ENCODE assay signal across 15 mouse cellular contexts in the genomic region with DNA sequence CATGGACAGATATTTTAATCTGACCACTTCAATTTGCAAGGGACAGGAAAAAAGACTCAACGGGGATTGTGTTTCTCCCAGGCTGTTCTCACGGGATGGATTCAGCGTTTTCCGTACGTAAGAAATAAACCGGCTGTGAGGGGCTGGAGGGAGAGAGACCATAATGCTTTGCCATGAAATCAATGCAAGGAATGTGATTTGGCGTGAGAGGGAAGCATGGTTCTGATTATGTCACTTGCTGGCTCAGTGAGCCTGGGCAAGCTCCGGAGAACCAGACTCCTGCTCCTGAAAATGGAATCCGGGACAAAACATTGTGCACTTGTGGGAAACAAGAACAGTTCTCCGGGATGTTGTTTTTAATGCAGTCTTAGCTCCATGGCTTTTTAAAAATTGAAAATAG.
DNase-seq lines count a peak whose midpoint lies in the region; ATAC-seq and TF ChIP-seq lines count a peak whose summit lies in the region.
"Had no signal": no experiment of that assay in that cellular context is flagged by ENCODE, and none has a peak within 500 bp of the region (broad histone marks: within the 10 kb centered on the region; RNA-seq: fewer than 3 reads in every experiment).

No protein-coding gene starts in this region.

- no peaks in the 10 kb centered on the region for H3K36me3 ChIP-seq in heart, embryonic 13.5 days
- H3K36me3 ChIP-seq in lung, embryonic 14.5 days (ENCODE audit: insufficient read depth), result no peaks in the 10 kb centered on the region
- H3K36me3 ChIP-seq in embryonic facial prominence, embryonic 13.5 days, result no peaks in the 10 kb centered on the region
- no peaks in the 10 kb centered on the region for H3K36me3 ChIP-seq in limb, embryonic 12.5 days

- H3K9ac ChIP-seq in heart, embryonic 13.5 days, result peak overlapping the region; percentile 24
- no peak overlapping the region for H3K9ac ChIP-seq in lung, embryonic 14.5 days
- 0 out of 2 replicates have a peak overlapping the region, but pooled peaks have one; percentile 32 for H3K9ac ChIP-seq in embryonic facial prominence, embryonic 13.5 days
- H3K9ac ChIP-seq in limb, embryonic 12.5 days (replicated peaks), result no peak overlapping the region

- TF ChIP-seq CTCF in lung, embryonic 14.5 days (IDR thresholded peaks at IDR 0.05; ENCODE audit: low read depth), result no peak

- H3K4me3 ChIP-seq in heart, embryonic 13.5 days, result no peak overlapping the region
- H3K4me3 ChIP-seq in lung, embryonic 14.5 days (ENCODE audit: low read depth, low read length), result no peak overlapping the region
- H3K4me3 ChIP-seq in embryonic facial prominence, embryonic 13.5 days, result peak overlapping the region; percentile 13
- H3K4me3 ChIP-seq in limb, embryonic 12.5 days (replicated peaks), result no peak overlapping the region
- H3K4me3 ChIP-seq: myocyte had no signal

- H3K9me3 ChIP-seq in heart, embryonic 13.5 days, result no peaks in the 10 kb centered on the region
- H3K9me3 ChIP-seq in lung, embryonic 14.5 days (ENCODE audit: low read depth, low read length), result no peaks in the 10 kb centered on the region
- no peaks in the 10 kb centered on the region for H3K9me3 ChIP-seq in embryonic facial prominence, embryonic 13.5 days
- H3K9me3 ChIP-seq in limb, embryonic 12.5 days, result no peaks in the 10 kb centered on the region

- H3K4me1 ChIP-seq in heart, embryonic 13.5 days, result peaks cover 16% of the 10 kb centered on the region
- no peaks in the 10 kb centered on the region for H3K4me1 ChIP-seq in lung, embryonic 14.5 days (ENCODE audit: insufficient read depth)
- H3K4me1 ChIP-seq in embryonic facial prominence, embryonic 13.5 days, result peaks cover 20% of the 10 kb centered on the region
- 0 out of 2 replicates have a peak, but pooled peaks cover 5% of the 10 kb centered on the region for H3K4me1 ChIP-seq in limb, embryonic 12.5 days (replicated peaks)

- H3K27ac ChIP-seq in heart, embryonic 13.5 days (replicated peaks), result peak overlapping the region; percentile 58
- no peak overlapping the region for H3K27ac ChIP-seq in lung, embryonic 14.5 days (ENCODE audit: low read depth)
- H3K27ac ChIP-seq in embryonic facial prominence, embryonic 13.5 days, result peak overlapping the region; percentile 81
- peak overlapping the region; percentile 62 for H3K27ac ChIP-seq in limb, embryonic 12.5 days
- H3K27ac ChIP-seq: stomach, postnatal 0 days had no signal

- peak overlapping the region; percentile 32 for H3K4me2 ChIP-seq in heart, embryonic 13.5 days
- H3K4me2 ChIP-seq in lung, embryonic 14.5 days, result no peak overlapping the region
- peak overlapping the region; percentile 51 for H3K4me2 ChIP-seq in embryonic facial prominence, embryonic 13.5 days
- peak overlapping the region; percentile 22; the same call in 1 of the 2 replicates for H3K4me2 ChIP-seq in limb, embryonic 12.5 days

- no peaks in the 10 kb centered on the region for H3K27me3 ChIP-seq in heart, embryonic 13.5 days (replicated peaks)
- H3K27me3 ChIP-seq in lung, embryonic 14.5 days (ENCODE audit: insufficient read depth, low read length), result no peaks in the 10 kb centered on the region
- H3K27me3 ChIP-seq in embryonic facial prominence, embryonic 13.5 days, result no peaks in the 10 kb centered on the region
- H3K27me3 ChIP-seq in limb, embryonic 12.5 days, result no peaks in the 10 kb centered on the region

- DNase-seq in heart, adult 9 months (ENCODE audit: low spot score in 2 of 2), result no peak
- DNase-seq in lung, embryonic 14.5 days, result peak; percentile 28
- no peak for DNase-seq in lung, postnatal 36 days
- DNase-seq in liver, result no peak
- DNase-seq in adrenal gland, adult 2 months, result no peak
- DNase-seq: cerebellum, adult 18-20 months; kidney, adult 8-10 months; layer of hippocampus, postnatal 36 days; lung, adult 2 months; thymus, postnatal 36 days had no signal

- ATAC-seq in heart, embryonic 13.5 days (ENCODE audit: extremely low read depth, insufficient number of reproducible peaks, low FRiP score, low TSS enrichment), result no peak
- ATAC-seq in lung, embryonic 14.5 days (ENCODE audit: insufficient read depth), result no peak
- ATAC-seq in embryonic facial prominence, embryonic 13.5 days (ENCODE audit: insufficient number of reproducible peaks, insufficient read depth, low FRiP score, low TSS enrichment, low read depth), result no peak
- ATAC-seq in limb, embryonic 12.5 days (ENCODE audit: insufficient number of reproducible peaks, insufficient read depth, low FRiP score, low TSS enrichment, low read depth), result no peak

- 43% methylated on average over 10 of the region's 10 CpGs for WGBS in heart, embryonic 13.5 days
- 56% methylated on average over 10 of the region's 10 CpGs for WGBS in lung, embryonic 14.5 days
- 13% methylated on average over 10 of the region's 10 CpGs for WGBS in embryonic facial prominence, embryonic 13.5 days
- WGBS in limb, embryonic 12.5 days, result 36% methylated on average over 10 of the region's 10 CpGs

Comparison
In these comparisons a context has a peak if more than half of its experiments do, and no peak if none do; other contexts are left out.
1. H3K9ac ChIP-seq: peak in heart, embryonic 13.5 days (single experiment) and embryonic facial prominence, embryonic 13.5 days (single experiment); none in lung, embryonic 14.5 days (single experiment) and limb, embryonic 12.5 days (single experiment).